Mouse (Mus musculus): ENCODE results near the gene Trpv2.

Trpv2 gene

DNA sequence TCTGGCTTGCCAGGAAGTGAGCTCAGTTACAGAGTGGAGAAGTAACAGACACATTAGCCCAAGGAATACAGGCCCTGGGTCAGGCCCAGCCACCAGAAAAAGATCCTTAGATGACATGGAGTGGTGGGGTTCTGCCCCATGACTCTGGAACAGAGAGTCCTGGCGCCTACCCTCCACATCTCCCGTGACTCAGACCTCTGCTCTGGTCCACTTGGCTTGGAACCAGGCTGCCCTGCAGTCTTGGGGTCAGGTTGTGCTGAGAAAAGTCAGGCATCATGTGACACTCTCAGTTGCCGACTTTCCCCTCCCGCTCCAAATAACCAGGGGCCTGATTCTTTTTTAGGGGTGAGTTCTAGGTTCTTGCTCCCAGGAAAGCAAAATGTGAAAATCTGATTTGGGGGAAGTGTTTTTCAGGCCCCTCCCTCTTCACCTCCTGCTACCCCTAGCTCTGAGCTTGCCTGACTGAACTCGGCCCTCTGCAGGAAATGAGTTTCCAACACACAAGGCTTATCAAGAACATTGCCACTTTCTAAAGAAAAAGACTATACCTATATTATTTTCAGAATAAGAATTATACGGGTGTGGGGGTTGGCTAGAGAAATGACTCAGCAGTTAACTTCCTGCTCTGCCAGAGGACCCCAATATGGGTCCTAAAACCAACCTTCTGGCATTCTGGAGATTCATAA lies 15.2 kb upstream of the Trpv2 start:
- no peak for DNase-seq (ENCODE audit: low spot score)

GRCm38 (mm10) chr11:62560463-62561016 lies 13.7 kb upstream of the Trpv2 start:
- no peak for DNase-seq (ENCODE audit: low spot score)

- DNase-seq (ENCODE audit: low spot score), result no peak
These were observed 10.7 kb upstream of the Trpv2 start for GRCm38 (mm10) chr11:62563590-62563989.

GRCm38 (mm10) chr11:62565747-62566146 lies 8.5 kb upstream of the Trpv2 start:
- DNase-seq (ENCODE audit: low spot score), result no peak

- no peak for DNase-seq (ENCODE audit: low spot score)
These were observed 8.1 kb upstream of the Trpv2 start for GRCm38 (mm10) chr11:62566211-62566610.

GRCm38 (mm10) chr11:62568300-62568699 lies 6.0 kb upstream of the Trpv2 start:
- no peak for DNase-seq (ENCODE audit: low spot score)

- no peak for DNase-seq (ENCODE audit: low spot score)
These were observed 408 bp downstream of the Trpv2 start for GRCm38 (mm10) chr11:62574703-62575085.

DNA sequence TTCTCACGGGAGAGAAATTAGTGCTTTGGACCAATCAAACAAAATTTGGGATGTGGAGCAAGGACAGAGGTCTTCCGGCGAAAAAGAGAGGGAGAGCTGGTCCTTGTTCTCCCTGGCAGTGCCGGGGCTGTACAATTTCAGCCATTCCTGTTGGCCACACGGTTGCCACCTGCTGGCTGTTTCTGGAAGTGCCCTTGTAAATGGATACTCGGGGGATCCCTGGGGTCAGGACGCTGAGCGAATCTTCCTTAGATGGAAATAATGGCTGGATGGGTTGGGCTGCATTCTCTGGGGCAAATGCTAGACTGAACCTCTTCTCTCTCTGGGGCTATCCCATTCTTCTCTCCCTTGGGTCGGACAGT lies 992 bp downstream of the Trpv2 start:
- DNase-seq (ENCODE audit: low spot score), result peak; percentile 82

- DNase-seq (ENCODE audit: low spot score), result peak; percentile 67
These were observed 1.6 kb downstream of the Trpv2 start for GRCm38 (mm10) chr11:62575659-62576438.

GRCm38 (mm10) chr11:62576530-62577152 lies 2.4 kb downstream of the Trpv2 start:
- peak; percentile 57 for DNase-seq (ENCODE audit: low spot score)

GRCm38 (mm10) chr11:62583031-62583430 lies 8.7 kb downstream of the Trpv2 start:
- DNase-seq (ENCODE audit: low spot score), result no peak

DNA sequence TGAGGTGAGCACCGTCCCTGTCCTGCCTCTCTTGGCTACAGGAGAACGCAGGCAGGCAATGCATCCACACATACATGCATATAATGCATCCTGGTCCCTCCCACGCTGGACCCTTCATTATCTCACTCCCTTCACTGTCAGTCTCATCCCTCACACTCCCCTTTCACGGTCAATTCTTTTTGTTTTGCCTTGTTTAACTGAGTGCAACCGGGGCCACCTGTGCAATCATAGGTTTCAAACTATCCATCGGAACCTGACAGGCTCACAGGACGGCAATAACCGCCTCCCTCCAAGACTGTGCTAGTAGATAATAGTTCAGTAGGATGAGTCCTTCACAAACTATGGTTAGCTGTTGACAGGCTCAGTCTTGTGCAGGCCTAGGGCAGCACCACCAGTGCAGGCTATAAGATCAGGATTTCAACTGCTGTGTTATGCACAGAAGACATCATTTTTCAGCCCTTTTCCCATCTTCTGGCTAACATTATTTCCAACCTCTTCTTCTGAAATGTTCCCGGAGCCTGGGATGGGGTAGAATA lies 10.5 kb downstream of the Trpv2 start:
- DNase-seq (ENCODE audit: low spot score), result no peak

DNA sequence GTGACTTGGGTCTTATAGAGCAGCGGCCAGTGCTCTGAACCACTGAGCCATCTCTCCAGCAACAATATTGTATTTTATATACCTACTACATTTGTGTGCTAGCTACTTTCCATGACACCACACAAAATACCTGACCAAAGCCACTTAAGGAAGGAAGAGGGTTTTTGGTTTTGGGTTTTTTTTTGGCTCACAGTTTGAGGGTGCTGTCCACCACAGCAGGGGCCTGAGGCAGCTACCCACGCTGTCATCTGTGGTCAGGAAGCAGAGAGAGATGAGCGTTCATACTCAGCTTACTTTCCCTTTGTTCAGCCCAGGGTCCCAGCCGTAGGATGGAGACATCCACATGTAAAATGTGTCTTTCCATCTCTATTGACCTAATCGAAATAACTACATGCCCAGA lies 12.7 kb downstream of the Trpv2 start:
- no peak for DNase-seq (ENCODE audit: low spot score)

DNA sequence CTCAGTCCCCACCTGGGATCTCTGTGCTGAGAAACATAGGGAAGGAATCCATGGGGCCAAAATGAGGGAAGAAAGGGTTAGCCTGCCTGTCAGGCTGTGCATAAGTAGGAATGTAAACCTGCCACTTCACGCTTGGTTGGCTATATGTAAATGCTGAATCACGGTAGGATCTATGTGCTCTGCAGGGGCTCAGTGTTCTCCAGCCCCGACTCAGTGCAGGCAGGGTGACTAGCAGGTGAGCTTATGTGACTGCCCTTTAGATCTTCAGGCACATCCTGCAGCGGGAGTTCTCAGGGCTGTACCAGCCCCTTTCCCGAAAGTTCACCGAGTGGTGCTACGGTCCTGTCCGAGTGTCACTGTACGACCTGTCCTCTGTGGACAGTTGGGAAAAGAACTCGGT lies 15.1 kb downstream of the Trpv2 start:
- DNase-seq (ENCODE audit: low spot score), result no peak

- no peak for DNase-seq (ENCODE audit: low spot score)
These were observed 16.7 kb downstream of the Trpv2 start for GRCm38 (mm10) chr11:62591026-62591425.

DNA sequence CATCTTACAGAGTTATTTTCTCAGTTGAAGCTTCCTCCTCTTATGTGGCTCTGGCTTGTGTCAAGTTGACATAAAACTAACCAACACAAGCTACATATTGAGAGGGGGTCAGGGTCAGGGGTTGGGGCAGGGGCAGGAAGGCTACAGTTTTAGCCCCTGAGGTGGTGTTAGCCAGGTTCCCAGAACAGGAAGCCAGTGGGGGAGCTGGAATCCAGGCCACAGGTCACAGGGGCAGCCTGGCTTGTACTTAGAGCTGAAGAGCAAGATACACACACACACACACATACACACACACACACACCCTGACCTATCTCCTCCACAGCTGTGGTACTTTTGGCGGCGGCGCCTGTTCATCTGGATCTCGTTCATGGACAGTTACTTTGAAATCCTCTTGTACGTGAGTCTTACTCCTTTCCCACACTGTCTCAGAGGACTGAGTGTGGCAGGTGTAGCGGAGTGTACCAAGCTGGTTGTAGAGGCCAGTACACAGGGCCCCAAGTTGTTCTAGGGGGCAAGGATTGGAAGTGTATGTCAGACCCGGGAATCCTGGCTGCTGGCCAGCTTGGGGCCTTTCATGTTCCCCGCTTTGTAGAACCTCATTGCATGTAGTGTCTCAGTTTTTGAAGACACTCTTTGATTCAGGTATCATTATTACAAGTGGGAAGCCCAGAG lies 17.8 kb downstream of the Trpv2 start:
- DNase-seq (ENCODE audit: low spot score), result no peak

DNA sequence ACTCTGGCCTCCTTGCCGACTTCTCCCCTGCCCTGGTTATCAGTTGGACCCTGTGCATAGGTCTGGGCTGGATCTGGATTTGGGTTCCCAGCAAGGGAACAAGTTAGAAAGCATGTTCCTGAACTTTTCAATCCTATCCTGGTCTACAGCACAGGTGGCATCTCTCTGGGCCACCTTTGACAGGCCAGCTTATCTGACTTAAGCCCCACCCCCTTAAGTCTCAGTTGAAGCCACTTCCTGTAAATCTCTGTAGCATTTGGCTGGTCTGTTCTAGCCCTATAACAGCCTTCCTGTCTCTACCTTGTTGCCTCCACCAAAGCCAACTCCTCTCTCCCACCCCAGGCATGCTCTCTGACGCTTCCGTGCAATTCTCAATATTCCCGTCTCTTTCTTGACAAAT lies 24.3 kb downstream of the Trpv2 start:
- DNase-seq (ENCODE audit: low spot score), result no peak

GRCm38 (mm10) chr11:62601732-62602618 lies 27.7 kb downstream of the Trpv2 start:
- DNase-seq (ENCODE audit: low spot score), result no peak

DNA sequence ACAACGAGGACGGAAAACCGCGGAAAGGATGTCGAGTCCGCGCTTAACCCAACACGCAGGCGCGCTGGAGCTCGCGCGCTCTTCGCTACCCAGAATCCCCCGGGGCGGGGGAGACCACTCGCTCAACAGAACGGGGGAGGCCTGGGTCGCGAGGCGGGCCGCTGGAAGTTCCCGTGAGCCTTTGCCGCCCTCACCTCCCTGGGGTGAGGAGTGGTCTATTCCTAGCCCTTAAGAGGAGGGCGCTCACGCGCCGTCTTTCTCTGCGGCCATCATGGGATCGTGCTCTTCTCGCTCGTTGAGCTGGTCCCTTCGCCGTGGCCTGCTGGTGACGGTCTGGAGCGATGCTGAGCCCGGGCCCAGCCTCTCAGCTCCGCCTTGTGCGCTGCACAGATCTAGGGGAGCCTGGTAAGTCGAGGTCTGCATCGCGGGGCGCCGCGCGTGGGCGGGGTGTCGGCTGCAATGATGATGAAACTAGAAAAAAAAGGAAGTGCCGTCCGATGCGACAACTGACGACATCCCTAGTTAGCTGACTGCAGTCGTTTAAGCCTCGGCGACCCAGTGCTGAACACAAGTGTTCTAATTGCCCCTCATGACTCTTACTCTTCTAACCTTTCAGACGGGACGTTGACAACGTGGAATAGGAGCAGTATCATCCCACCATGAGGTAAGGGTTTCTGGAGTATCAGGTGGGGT lies 28.5 kb downstream of the Trpv2 start:
- peak; percentile 98 for DNase-seq (ENCODE audit: low spot score)

DNA sequence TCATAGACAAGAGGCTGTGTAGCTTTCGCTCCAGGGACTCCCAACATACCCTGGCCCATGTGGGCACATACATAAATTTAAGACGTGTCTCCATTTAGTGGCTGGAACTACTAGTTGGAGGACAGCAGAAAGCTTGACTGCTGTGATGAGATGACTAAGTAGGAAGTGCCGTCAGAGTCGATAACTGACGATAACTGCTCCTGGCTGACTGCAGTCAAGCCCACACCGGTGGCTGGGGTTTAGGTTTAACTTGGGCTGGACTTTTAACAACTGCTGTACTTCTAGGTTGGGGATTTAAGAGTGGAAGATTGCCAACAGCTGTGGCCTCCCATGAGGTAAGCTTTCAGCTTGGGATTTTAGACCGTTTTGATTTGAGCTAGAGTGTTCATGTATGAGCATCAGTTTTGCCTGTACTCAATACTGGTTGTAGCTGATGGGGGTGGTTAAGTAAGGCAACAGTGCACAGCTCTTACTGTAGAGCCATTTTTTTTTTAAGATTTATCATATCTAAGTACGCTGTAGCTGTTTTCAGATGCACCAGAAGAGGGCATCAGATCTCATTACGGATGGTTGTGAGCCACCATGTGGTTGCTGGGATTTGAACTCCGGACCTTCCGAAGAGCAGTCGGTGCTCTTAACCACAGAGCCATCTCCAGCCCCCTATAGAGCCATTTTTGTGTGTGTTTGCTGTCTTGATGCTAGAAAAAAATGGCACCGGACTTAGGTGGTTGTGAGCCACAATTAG lies 29.2 kb downstream of the Trpv2 start:
- peak; percentile 32 for DNase-seq (ENCODE audit: low spot score)

All from spleen, adult 12 weeks (tissue).